Mouse (Mus musculus): Measurements from ENCODE around the gene Adgre1. TPM values are rescaled to one million over a fixed set of nuclear protein-coding genes. Genes with fewer than 3 reads are reported as not detected.
"Not testable (repeated sequence)": the region's sequence is repeated elsewhere in the genome, so short reads cannot be mapped to it uniquely, and the experiment has no call there.

Gene Adgre1
- polyA plus RNA-seq (2015; fragmentation: Nextera tagmentation; extraction: Ambion mirVana): 3.5 and 4.6 TPM in 2 replicates

GRCm38 (mm10) chr17:57358441-57358840, at the start of gene Adgre1:
TSS of gene Adgre1 (plus strand) at chr17:57358691.
- Histone ChIP-seq H3K27me3 (no peaks in the 10 kb centered on the region), H3K4me2 (no peak within 1 kb of the TSS), H3K9me3 (no peaks in the 10 kb centered on the region), H3K4me1 (replicated peaks) (no peaks in the 10 kb centered on the region), H3K36me3 (no peaks in the 10 kb centered on the region), H3K4me3 (no peak within 1 kb of the TSS), H3K9ac (no peak within 1 kb of the TSS), H3K27ac (replicated peaks) (no peak within 1 kb of the TSS)
- WGBS: 7% methylated on average over 1 of the region's 1 CpGs
- no peak for ATAC-seq (ENCODE audit: low FRiP score, low read depth)

DNA sequence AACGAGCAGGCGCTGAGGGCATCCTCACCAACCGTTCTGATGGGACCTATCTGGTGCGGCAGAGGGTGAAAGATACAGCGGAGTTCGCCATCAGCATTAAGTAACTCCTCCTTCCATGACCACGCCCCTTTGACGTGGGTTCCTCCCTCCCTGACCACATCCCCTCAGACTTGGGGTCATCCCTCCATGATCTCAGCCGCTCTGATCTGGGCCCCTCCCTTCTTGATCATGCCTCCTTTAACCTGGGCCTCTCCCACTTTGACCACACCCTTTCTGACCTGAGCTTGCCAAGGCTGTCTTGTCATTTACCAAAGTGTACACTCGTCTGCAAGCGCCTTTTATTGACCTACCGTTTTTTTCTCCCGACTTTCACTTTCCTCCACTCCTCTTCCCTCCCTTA, 46.7 kb upstream of the Adgre1 start:
- WGBS: 36% methylated on average over 13 of the region's 13 CpGs

GRCm38 (mm10) chr17:57327615-57328014, 30.9 kb upstream of the Adgre1 start:
- Histone ChIP-seq H3K27me3 (no peaks in the 10 kb centered on the region), H3K9ac (no peak overlapping the region), H3K4me1 (replicated peaks) (no peaks in the 10 kb centered on the region), H3K36me3 (no peaks in the 10 kb centered on the region), H3K9me3 (no peaks in the 10 kb centered on the region), H3K4me3 (no peak overlapping the region), H3K4me2 (no peak overlapping the region), H3K27ac (replicated peaks) (no peak overlapping the region)
- 59% methylated on average over 8 of the region's 8 CpGs for WGBS
- 0 out of 2 replicates have a peak, but pooled peaks have one; percentile 16 for ATAC-seq (ENCODE audit: low FRiP score, low read depth)

More for the DNA sequence above, 46.7 kb upstream of the Adgre1 start:
- no peaks in the 10 kb centered on the region for H3K36me3 ChIP-seq
- H3K27ac ChIP-seq (replicated peaks): no peak overlapping the region
- H3K4me2 ChIP-seq: no peak overlapping the region
- no peak overlapping the region for H3K4me3 ChIP-seq
- ATAC-seq (ENCODE audit: low FRiP score, low read depth): no peak
- H3K9me3 ChIP-seq: no peaks in the 10 kb centered on the region
- H3K27me3 ChIP-seq: no peaks in the 10 kb centered on the region
- H3K9ac ChIP-seq: no peak overlapping the region
- H3K4me1 ChIP-seq (replicated peaks): no peaks in the 10 kb centered on the region

DNA sequence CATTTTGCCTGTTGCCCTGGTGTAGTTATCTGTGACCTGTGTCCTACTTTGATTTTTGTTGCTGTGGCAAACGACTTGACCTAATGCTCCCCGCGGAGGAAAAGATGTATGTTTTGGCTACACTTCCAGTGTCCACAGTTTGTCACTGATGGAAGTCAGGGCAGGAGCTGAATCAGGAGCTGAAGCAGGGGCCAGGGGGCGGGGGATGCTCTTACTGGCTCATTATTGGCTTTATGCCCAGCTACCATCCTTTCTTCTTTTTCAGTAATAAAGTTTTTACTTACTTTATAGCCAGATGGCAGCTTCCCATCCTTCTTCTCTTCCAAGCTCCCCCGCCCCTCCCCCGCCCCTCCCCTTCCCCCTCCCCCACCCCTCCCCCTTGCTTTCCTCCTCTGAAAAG, 29.5 kb upstream of the Adgre1 start:
- H3K36me3 ChIP-seq: no peaks in the 10 kb centered on the region
- no peaks in the 10 kb centered on the region for H3K4me1 ChIP-seq (replicated peaks)
- H3K27ac ChIP-seq (replicated peaks): no peak overlapping the region
- H3K4me2 ChIP-seq: no peak overlapping the region
- H3K27me3 ChIP-seq: no peaks in the 10 kb centered on the region
- H3K9me3 ChIP-seq: no peaks in the 10 kb centered on the region
- no peak for ATAC-seq (ENCODE audit: low FRiP score, low read depth)
- WGBS: 50% methylated on average over 5 of the region's 6 CpGs
- H3K9ac ChIP-seq: no peak overlapping the region
- H3K4me3 ChIP-seq: no peak overlapping the region

- no peaks in the 10 kb centered on the region for H3K9me3 ChIP-seq
- no peaks in the 10 kb centered on the region for H3K36me3 ChIP-seq
- no peak overlapping the region for H3K4me3 ChIP-seq
- WGBS: 90% methylated on average over 8 of the region's 8 CpGs
- 0 out of 2 replicates have a peak, but pooled peaks cover 4% of the 10 kb centered on the region for H3K4me1 ChIP-seq (replicated peaks)
- H3K27me3 ChIP-seq: no peaks in the 10 kb centered on the region
- no peak overlapping the region for H3K27ac ChIP-seq (replicated peaks)
- no peak for ATAC-seq (ENCODE audit: low FRiP score, low read depth)
- H3K9ac ChIP-seq: no peak overlapping the region
- no peak overlapping the region for H3K4me2 ChIP-seq
Observed at GRCm38 (mm10) chr17:57330993-57331392, 27.5 kb upstream of the Adgre1 start.

GRCm38 (mm10) chr17:57332241-57332640, 26.2 kb upstream of the Adgre1 start:
- H3K9ac ChIP-seq: no peak overlapping the region
- 0 out of 2 replicates have a peak, but pooled peaks cover 5% of the 10 kb centered on the region for H3K4me1 ChIP-seq (replicated peaks)
- ATAC-seq (ENCODE audit: low FRiP score, low read depth): no peak
- H3K4me3 ChIP-seq: no peak overlapping the region
- WGBS: 79% methylated on average over 4 of the region's 4 CpGs
- H3K9me3 ChIP-seq: no peaks in the 10 kb centered on the region
- H3K27me3 ChIP-seq: no peaks in the 10 kb centered on the region
- no peak overlapping the region for H3K4me2 ChIP-seq
- no peaks in the 10 kb centered on the region for H3K36me3 ChIP-seq
- no peak overlapping the region for H3K27ac ChIP-seq (replicated peaks)

DNA sequence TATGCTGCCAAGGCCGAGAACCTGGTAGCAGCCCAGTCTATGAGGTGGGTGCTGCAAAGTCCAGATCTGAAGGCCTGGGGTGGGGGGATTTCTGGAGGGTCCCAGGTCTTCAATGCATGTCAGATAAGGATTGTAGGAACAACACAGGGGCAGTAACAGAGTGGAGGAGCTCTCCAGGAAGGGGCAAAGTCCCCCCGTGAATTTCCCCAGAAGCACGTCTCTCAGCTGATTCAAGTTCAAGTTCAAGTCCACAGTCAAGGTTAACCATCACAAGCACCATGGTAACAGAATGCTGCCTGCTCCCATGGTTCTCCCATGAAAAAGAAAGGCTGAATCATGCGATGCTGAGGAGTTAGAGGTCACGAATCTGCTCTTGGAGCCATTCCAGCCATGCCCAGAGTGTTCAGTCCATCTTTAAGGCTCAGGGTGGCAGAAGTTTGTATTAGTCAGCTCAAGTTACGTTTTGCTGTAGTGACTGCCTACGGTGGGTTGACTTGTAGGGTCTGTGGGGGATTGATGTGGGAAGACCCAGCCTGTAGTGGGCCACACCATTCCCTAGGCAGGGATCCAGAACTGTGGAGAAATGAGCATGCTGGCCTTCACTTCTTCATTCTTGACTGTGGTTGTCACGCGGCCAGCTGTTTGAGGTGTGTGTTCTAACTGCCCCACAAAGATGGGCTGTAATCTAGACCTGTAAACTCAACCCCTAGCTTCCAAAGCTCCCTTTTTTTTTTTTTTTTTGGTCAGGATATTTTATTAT, 24.3 kb upstream of the Adgre1 start:
- WGBS: 73% methylated on average over 9 of the region's 9 CpGs
- Histone ChIP-seq H3K9me3 (no peaks in the 10 kb centered on the region), H3K27me3 (no peaks in the 10 kb centered on the region), H3K4me1 (replicated peaks) (0 out of 2 replicates have a peak, but pooled peaks cover 5% of the 10 kb centered on the region), H3K36me3 (no peaks in the 10 kb centered on the region), H3K27ac (replicated peaks) (no peak overlapping the region), H3K9ac (0 out of 2 replicates have a peak overlapping the region, but pooled peaks have one; percentile 7), H3K4me2 (peak overlapping the region; percentile 25; the same call in 1 of the 2 replicates), H3K4me3 (no peak overlapping the region)
- no peak for ATAC-seq (ENCODE audit: low FRiP score, low read depth)

- Histone ChIP-seq H3K9me3 (no peaks in the 10 kb centered on the region), H3K4me2 (peak overlapping the region; percentile 25; the same call in 1 of the 2 replicates), H3K9ac (0 out of 2 replicates have a peak overlapping the region, but pooled peaks have one; percentile 7), H3K36me3 (no peaks in the 10 kb centered on the region), H3K4me1 (replicated peaks) (0 out of 2 replicates have a peak, but pooled peaks cover 5% of the 10 kb centered on the region), H3K27me3 (no peaks in the 10 kb centered on the region), H3K4me3 (no peak overlapping the region), H3K27ac (replicated peaks) (no peak overlapping the region)
- no peak; the same call in 1 of the 2 replicates for ATAC-seq (ENCODE audit: low FRiP score, low read depth)
- 7% methylated on average over 16 of the region's 16 CpGs for WGBS
Observed at GRCm38 (mm10) chr17:57334761-57335150, 23.7 kb upstream of the Adgre1 start.

- H3K9ac ChIP-seq; H3K27ac ChIP-seq (replicated peaks); ATAC-seq (ENCODE audit: low FRiP score, low read depth); H3K4me1 ChIP-seq (replicated peaks); H3K4me3 ChIP-seq; H3K4me2 ChIP-seq; H3K36me3 ChIP-seq; H3K9me3 ChIP-seq; H3K27me3 ChIP-seq: not testable (repeated sequence)
- WGBS: 75% methylated on average over 9 of the region's 9 CpGs
Observed at GRCm38 (mm10) chr17:57335194-57335593, 23.3 kb upstream of the Adgre1 start.

DNA sequence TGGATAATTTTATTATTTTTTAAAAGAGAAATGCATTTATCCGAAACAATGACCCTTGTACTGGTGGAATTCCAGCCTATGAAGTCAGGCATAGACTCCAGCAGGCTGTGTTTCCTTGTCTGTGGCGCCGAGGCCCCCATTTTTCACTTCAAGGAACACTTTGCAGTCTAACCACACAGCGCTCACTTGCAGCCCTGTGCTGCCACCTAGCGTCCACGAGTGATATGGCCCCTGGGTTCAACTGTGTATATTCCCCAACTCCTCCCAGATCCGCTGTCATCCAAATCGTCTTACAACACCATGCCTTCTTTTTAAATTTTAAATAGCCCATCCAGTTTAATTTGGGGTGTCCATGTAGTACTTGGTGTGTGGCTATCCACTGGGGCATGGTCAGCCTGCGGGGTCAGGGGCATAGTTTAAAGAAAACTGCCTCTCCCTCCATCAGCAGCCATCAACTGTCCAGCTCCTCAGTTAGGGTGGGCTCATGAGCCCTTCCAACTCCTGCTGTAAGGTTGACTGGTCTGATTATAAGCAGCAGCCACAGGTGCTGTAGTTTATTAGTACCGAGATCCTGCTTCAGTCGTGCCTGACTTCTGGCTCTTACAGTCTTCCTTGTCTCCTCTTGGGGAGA, 22.7 kb upstream of the Adgre1 start:
- Histone ChIP-seq H3K9ac (peak overlapping the region; percentile 36; the same call in 1 of the 2 replicates), H3K27me3 (no peaks in the 10 kb centered on the region), H3K4me3 (no peak overlapping the region), H3K4me2 (peak overlapping the region; percentile 34; the same call in 1 of the 2 replicates), H3K27ac (replicated peaks) (no peak overlapping the region), H3K4me1 (replicated peaks) (0 out of 2 replicates have a peak, but pooled peaks cover 5% of the 10 kb centered on the region), H3K36me3 (no peaks in the 10 kb centered on the region), H3K9me3 (no peaks in the 10 kb centered on the region)
- WGBS: 9% methylated on average over 11 of the region's 11 CpGs
- peak; percentile 91 for ATAC-seq (ENCODE audit: low FRiP score, low read depth)

DNA sequence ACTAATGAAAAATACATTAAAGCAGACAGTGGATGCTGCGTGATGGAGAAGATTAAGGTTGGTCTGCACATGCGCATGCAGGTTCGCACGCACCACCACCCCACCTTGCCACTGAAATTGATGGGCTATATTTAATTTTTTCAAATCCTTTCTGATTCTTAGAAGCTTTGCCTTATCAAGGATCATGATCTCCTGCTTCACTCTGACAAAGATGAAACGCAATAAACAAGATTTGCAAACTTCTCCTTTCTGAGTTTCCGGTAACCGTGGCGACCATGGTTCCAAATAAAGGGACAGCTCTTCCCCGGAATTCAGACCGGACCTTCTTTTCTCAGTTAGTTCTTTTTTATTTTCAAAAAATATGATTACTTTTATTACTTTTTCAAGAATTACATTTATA, 20.5 kb upstream of the Adgre1 start:
- no peak for ATAC-seq (ENCODE audit: low FRiP score, low read depth)
- Histone ChIP-seq H3K4me2 (no peak overlapping the region), H3K4me3 (no peak overlapping the region), H3K27ac (replicated peaks) (no peak overlapping the region), H3K36me3 (no peaks in the 10 kb centered on the region), H3K27me3 (no peaks in the 10 kb centered on the region), H3K9ac (no peak overlapping the region), H3K9me3 (no peaks in the 10 kb centered on the region), H3K4me1 (replicated peaks) (0 out of 2 replicates have a peak, but pooled peaks cover 5% of the 10 kb centered on the region)
- 87% methylated on average over 10 of the region's 10 CpGs for WGBS

- Histone ChIP-seq H3K36me3 (no peaks in the 10 kb centered on the region), H3K9ac (no peak overlapping the region), H3K4me1 (replicated peaks) (0 out of 2 replicates have a peak, but pooled peaks cover 5% of the 10 kb centered on the region), H3K27ac (replicated peaks) (no peak overlapping the region), H3K27me3 (no peaks in the 10 kb centered on the region), H3K4me3 (no peak overlapping the region), H3K4me2 (no peak overlapping the region), H3K9me3 (no peaks in the 10 kb centered on the region)
- ATAC-seq (ENCODE audit: low FRiP score, low read depth): no peak
- 84% methylated on average over 9 of the region's 9 CpGs for WGBS
Observed at GRCm38 (mm10) chr17:57339298-57339697, 19.2 kb upstream of the Adgre1 start.

All from hindbrain, embryonic 15.5 days (tissue).